Mouse (Mus musculus) thymus, adult 2 months (tissue): ENCODE measurements at regions not wholly inside any gene's neighbourhood (a gene's known extent, or its start where the extent isn't known, plus 50 kb on each side); places are given as distances from the start of the nearest gene placed in this dataset.

ENCODE experiments used
- CTCF ChIP-seq: fragments of 200-500 bp; IDR thresholded peaks from 2 replicates; pipeline ENCODE4 v1.5.1; 2012; ENCODE audit warnings: mild to moderate bottlenecking, control low read depth, low read length, moderate library complexity, borderline replicate concordance; ENCODE audit not compliant: control insufficient read depth, poor library complexity, insufficient read depth; ENCODE audit errors: extremely low read depth
- POLR2A ChIP-seq: fragments of 200-500 bp; IDR thresholded peaks from 2 replicates; pipeline ENCODE4 v1.6.1; 2012; ENCODE audit warnings: mild to moderate bottlenecking, low read length, control low read depth, moderate library complexity; ENCODE audit not compliant: control insufficient read depth, poor library complexity, insufficient read depth; ENCODE audit errors: extremely low read depth

GRCm38 (mm10) chr11:84731890-84732289 lies 87.4 kb downstream of the Mrm1 start:
- no peak for TF ChIP-seq CTCF
- no peak for TF ChIP-seq POLR2A
